Mouse (Mus musculus): ENCODE data around the gene Tmem9.
A peak's percentile ranks its signal among the peaks of the same experiment; 100 is the strongest.

Gene Tmem9

DNA sequence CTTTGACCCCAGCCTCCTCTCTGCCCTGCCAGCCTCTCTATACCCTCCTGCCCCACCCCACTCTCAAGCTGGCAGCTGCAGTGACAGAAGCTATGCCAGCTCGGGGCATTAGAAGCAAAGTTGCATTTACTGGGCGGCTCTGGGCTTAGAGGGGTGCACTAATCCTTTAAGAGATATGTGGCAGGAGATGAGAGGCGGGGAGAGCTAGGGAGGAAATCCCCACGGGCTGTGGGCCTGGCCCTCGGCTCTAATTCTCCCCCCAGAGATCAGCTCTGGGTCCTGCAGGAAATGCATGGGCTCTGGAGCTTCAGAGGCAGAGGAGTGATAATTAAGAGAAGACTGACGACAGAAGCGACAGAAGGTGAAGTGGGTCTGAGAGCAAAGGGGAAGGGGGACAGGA lies 25.0 kb downstream of the Tmem9 start:
- DNase-seq: no peak

DNA sequence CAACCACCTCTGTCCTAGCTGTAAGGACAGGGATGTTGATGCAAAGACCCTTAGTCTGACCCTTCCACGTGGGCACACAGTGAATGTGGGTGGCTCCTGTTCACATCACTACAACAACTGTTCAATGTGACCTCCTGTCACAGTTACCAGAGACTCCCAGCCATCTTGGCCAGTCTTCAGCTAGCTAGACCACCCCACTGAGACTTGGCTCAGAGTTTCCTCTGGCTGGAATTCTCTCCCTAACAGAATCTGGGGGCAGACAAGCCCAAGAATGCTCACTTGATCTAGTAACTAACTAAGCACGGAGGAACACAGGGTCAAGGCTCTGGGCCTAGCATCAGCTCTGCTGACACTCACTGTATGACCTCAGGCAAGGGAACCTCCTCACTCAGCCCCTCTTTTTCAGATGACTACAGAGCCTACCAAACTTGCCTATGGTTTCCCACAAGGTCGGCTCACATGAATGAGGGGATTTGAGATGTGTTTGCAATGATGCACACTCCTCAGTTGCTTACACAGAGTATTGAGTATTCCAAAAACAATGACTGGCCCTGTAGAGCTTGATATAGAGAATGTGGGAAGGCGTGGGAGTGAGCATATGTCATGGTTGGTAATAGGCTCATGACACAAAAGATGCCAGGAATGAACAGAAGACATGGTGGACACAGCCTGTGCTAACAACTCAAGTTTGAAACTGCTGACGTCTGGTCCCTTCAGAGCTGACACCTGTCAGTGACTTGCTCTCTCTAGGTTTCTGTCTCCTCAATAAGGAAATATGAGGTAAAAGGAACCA lies 31.0 kb downstream of the Tmem9 start:
- no peak for DNase-seq

DNA sequence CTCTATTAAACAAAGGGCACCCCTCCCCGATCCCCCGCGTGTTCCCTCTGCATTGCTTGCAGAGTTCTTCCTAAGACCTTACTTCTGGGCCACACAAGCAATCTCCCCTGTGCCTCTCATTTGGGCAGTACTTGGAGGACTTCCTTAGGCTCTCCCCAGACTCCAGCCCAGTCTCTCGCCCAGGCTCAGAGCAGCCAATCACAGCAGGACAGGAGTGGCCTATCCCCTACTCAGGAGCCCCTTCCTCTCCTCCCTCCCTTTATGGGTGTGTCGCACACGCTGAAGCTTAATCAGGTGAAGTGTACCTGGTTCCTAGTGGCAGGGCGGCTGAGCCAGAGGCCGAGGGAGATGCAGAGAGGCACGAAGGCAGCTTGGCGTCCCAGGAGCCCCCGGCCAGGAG lies 32.5 kb downstream of the Tmem9 start:
- DNase-seq: no peak

DNA sequence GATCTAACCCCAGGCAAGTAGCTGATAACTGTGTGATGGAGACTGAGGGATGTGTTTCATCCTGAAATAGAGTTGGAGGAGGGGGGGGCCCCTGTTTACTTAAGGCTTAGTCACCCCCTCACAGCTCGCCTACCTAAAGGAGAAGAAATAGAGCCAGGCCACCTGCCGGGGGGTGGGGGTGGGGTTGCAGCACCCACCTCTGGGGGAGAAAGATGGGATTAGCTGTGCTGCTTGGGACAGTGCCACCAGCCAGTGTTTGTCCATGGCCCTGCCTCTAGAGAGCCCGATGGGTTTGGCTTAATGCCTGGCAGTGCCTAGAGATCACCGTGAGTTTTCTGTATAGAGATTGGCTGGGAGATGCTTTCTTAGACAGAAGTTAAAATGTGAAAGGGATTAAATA lies 32.9 kb downstream of the Tmem9 start:
- DNase-seq: no peak

DNA sequence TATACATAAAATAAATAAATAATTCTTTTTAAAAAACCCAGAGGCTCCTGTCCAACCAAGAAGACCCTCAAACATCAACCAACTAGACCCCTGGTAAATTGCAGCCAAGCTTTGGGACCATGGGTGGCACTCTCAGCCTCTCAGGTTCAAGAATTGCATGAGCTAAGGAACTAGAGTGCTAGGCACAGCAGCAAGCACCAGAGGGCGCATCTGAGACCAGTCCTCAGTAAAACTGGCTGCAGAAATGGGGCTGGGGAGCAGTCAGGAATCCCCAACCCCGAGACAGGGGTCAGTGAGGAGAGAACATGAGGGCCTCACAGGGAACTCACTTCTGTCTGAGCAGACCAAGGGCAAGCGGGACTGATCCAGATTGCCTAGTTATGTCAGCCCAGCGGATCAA lies 37.8 kb downstream of the Tmem9 start:
- peak; percentile 56 for DNase-seq

DNA sequence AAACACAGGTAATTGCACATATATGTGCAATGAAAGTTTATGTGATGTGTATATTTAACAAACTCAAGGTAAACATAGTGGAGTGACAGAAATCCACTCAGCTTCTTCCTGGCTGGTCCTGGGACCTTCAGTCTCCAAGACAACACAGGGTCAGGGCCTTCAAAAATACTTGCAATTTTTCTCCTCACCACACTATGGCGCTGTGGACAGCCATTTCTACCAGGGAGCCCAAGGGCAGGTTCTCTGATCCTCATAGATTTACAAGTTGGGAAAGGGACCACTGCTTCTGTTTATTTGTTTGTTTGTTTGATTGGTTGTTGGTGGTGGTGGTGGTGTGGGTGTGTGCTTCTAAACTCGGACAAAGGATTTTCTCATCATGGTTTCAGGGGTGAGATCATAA lies 39.5 kb downstream of the Tmem9 start:
- no peak for DNase-seq

DNA sequence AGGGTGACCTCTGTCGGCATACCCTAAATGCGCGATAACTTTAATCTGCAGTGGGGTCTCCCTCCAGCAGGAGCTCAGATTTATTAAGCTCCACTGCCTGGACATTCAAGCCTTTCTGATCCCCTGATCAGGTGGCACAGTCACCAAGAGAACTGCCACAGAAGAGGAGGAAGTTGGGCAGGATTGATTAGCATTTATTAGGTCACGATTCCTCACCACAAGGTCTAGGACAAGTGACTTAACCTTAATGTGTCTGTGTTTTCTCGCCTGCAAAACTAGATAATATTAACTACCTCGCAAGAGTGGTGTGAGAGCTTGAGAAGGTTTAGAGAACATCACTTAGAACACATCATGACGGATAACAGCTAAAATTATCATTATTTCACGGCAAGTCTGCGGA lies 39.9 kb downstream of the Tmem9 start:
- DNase-seq: no peak

DNA sequence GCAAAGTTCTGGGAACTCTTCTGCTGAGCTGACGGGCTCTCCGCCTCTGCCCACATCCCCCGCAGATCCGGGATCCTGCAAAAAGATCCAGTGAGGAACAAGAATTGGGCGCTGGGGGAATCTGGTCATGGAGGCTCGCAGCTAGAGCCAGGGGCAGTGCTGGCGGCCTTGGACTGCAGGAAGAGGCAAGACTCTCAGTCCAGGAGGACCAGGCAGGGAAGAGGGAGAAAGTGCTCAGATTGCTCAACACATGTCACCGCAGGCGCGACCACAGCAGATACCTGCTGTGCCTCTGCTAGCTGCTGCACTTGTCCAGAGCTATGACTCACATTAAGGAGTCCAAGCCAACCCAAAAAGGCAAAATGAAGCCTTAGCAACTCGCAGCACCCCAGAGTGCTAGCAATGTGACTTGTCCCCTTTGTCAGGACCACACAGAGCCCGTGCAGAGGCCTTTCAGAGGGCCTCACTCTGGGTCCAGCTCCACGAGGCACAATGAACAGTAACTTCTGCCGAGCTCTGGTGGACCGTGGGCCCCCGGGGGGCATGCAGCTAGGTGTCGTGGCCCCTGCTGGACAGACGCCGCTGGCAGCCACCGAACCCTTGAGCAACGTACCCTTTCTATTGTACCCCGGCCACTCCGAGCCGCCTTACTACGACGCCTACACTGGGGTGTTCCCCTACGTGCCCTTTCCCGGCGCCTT lies 42.5 kb downstream of the Tmem9 start, which contains the start of gene Ascl5:
Gene Ascl5, plus strand, starts transcription at position 493 of the 701 bp plus-strand sequence.
- no peak for DNase-seq

DNA sequence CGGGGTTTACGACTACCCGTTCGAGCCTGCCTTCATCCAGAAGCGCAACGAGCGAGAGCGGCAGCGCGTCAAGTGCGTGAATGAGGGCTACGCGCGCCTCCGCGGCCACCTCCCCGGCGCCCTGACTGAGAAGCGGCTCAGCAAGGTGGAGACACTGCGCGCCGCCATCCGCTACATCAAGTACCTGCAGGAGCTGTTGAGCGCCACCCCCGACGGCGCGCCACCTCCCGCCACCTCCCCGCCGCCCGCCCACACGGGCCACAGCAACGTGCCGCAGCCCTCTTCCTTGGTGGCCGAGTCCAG lies 43.0 kb downstream of the Tmem9 start:
- DNase-seq: no peak

DNA sequence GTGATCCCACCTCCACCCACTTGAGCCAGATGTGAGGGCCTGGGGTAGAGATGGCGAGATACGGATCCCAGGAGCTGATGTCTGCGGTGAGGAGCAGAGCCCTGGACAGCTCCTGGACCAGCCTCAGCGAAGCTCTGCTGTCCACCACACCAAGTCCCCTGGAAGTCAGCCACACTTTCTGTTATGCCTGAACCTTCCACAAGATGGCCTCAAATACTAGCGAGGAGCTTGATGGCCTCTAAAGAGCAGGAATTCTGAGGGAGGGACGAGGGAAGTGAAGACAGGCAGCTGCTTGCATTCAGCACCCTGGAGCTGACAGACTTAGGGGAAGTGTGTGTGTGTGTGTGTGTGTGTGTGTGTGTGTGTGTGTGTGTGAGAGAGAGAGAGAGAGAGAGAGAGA lies 43.5 kb downstream of the Tmem9 start:
- DNase-seq: peak; percentile 87

DNA sequence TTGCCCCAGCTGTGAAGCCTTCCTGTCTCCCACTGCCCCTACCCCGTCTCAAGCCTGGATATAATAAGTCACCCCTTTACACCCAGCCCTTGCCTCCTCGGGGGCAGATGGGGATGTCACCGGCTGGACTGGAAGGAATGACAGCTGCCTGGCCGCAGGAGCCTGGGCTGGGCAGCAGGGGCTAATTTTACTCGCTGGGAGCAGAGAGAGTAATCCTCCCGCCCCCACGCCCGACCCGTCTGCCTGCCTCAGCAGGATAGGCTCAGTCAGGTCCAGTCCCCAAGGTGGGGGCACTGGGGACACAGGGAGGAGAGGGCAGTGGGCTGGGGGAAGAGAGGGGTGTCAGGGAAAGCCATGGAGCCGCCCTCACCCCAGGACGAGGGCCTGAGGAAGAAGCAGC lies 44.6 kb downstream of the Tmem9 start, which contains the start of gene Cacna1s:
Gene Cacna1s, plus strand, starts transcription at position 204 of the 400 bp plus-strand sequence.
- no peak for DNase-seq

DNA sequence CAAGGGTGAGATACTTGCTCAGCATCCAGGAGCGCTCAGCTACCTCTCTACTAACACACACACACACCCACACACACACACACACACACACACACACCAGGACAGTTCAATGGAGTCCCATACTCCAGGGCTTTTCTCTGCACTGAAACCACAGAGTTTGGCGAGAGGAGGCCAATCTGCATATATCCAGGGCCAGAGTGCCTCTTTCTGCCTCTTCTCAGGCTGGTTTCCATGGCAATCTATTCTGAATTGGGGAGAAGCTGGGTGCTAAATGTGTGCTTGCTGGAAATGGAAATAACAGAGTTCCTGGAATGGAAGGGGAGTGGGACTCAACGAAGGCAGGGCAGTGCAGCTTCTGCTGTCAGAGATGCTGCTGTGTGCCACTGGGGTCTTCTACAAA lies 47.8 kb downstream of the Tmem9 start:
- no peak for DNase-seq

DNA sequence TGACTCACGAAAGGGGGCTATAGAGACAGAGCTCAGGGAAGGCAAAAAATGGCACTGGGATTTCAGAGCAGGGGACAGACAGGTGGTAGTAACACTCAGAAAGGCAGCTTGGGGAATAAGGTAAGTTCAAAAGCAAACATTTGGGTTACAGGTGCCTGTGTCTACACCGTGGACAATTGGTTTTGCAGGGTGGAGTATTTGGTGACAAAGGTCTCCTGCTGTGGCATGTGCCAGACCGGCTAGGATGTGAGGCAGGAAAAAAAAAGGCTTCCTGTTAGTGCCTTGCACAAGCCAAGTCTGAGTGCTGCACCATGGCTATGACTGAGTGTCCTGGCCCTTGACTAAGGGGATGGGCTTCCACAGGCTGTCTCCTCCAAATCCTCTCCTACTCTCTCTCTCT lies 50.6 kb downstream of the Tmem9 start:
- no peak for DNase-seq

DNA sequence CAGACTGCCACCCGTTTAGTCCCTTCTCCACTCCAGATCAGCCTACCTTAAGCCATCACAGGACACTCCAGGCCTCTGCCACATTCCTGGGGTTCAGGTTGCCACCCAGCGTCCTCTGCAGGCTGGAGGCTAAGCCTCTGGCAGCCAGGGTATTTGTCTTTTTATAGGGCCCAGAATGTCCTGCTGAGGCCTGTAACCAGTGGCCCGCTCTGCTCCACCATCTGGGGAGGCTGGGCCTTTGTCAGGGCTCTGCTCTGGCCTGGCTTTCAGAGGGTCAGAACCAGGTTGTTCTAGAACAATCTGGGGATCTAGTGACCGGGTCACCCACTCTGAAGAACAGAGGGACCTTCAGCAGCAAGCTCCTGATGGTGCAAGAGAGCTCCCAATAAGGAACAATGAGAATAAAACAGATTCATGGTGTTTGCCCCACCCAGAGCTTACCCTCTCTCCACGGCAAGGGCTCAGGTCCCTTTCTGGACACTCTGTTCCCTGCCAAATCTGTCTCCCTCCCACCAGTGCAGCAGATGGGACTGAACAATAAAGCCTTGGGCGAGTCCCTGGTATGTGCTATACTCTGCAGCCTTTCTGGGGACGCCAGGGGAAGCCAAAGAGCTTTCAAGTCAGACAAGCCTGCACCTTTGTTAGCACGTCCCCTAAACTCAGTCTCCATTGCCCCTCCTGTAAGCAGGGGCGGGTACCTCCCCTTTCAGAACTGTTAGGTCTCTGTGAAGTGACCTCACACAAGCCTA lies 53.3 kb downstream of the Tmem9 start:
- peak; percentile 71 for DNase-seq

DNA sequence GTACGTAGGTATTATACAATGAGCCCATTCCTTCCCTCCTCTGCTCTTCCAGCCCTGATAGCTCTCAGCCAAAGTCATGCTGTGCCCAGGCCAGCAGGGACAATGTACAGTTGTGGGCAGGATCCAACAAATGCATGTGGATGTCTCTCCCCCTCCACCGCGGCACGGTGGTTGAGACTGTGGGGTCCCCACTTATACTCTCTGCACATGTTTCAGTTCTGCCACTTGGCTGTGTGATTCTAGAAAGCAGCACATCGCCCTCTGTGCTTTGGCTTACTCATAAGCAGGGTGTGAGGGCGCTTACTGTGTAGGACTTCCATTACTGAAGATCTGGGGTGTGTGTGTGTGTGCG lies 53.8 kb downstream of the Tmem9 start:
- DNase-seq: no peak

DNA sequence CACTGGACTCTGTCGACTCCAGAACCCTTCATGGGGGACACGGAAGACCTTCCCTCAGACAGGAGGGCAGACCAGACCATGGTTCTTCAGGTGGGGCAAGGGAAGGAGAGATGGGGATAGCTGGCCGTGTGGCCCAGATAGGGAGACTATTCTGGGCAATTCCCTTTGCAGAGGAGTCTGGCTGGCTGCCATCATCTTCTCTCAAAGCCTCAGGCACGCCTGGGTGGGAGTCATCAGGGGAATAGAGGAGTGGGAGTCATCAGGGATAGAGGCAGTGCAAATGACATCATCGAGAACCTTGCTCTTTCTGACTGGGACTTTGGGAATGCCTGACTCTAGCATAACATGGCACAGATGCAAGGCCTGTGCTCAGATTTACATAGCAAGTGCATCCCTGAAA lies 56.0 kb downstream of the Tmem9 start:
- DNase-seq: no peak

DNA sequence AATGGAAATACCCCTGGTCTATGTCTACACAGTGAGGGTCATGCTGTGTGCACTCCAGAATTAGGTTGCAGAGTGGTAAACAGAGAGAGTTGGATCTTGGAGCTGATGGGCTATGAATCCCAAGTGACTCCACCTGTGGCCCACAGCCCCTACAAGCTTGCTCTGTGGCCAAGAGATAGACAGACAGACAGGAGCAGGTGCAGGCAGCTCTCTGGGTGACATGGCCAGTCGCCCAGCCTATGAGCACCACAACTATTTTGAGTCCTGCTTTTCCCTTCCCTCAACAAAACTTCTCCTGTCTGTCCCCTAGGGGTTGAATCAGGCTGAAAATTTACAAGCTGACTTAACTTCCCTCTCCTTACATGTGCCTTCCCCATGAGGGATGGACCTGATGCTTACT lies 58.7 kb downstream of the Tmem9 start:
- DNase-seq: no peak

DNA sequence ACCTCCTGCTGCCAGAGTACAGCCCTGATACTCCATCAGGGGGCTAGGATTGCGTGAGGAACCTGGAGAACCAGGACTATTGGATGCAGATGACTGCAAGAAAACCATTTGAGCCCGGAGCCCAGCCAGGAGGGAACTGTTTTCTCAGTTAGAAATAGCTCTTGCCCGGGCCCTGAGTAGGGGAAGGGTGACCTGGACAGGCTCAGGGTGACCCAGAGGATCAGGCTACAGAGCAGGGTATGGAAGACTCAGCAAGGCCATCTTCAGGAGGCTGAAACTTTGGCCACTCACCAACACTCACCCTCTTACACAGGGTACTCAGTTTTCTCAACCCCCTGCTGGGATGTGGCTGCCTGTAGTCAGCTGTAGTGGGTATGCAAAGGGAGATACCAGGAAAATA lies 59.6 kb downstream of the Tmem9 start:
- no peak for DNase-seq

DNA sequence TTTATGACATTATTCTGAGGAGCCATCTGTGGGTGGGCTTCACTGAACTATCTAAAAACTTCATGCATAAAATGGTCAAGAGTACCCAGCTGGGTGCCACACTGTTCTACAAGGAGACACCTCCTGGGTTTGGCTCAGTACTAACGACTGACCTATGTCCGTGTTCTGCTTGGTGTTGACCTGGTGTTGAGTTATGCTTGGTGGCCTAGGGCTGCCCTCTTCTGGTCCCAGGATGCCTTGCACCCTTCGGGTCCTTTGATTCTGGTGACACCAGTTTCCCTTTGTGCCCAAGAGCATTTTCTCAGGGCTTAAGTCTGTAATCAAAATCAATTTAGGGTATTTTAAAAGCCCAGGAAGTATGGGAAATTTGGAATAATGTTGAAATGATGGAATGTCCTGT lies 68.1 kb downstream of the Tmem9 start:
- DNase-seq: peak; percentile 48

DNA sequence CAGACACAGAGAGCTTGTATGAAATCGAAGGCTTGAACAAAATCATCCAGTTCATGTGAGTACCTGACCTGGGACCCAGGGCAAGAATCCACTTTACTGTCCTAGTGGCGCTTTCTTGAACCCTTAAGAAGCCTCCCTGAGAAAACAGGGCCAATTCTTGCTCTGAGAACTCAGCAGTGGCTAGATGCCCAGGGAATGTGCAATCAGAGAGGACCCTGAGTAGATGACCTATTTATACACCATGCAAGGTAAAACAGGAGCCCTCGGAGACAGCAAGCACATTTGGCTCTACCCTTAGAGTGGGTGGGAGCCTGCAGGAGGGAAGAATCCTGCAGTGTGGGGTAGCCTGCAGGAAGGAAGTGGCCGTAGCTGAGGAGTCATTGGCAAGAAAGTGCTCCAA lies 69.7 kb downstream of the Tmem9 start:
- no peak for DNase-seq

DNA sequence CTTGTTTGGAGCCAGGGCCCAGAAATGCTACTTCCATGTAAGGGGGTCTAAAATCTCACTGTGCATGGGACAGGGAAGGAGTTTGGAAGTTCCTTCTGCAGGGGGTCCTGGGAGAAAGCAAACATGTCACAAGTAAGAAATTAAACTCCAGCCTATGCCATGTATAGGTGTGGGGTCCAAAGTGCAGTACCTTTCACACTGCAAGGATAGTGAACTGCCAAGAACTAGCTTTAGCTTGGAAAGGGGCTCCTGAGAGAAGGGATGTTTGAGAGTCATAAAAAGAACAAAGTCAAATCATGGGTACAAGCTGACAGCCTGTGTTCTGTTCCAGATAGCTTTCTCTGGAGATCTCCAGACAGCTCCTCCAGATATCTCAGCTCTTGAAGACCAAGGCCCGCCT lies 73.2 kb downstream of the Tmem9 start:
- no peak for DNase-seq
